Mouse (Mus musculus) gastrocnemius, postnatal 10 days (tissue): Measurements from ENCODE around the gene Fam83f. TPM values are rescaled to one million over a fixed set of nuclear protein-coding genes. Genes with fewer than 3 reads are reported as not detected.

ENCODE experiments used
- DNase-seq: peaks from one replicate; pipeline ENCODE4 v3.0.0; 2021; ENCODE audit warnings: mixed read lengths
- microRNA-seq, 2 experiments: library from miRNA; unstranded; fragments of <30 nt; microRNA quantifications; one replicate each; pipeline ENCODE4 v1.2.0; 2021
- total RNA-seq, 2 experiments: library from RNA; stranded (reverse); gene quantifications; 2 replicates each; pipeline ENCODE4 v1.2.3; 2021

Fam83f gene
- total RNA-seq, 2 experiments from 2014 or later, result 0.47 to 0.49 TPM

- DNase-seq, result no peak
Measured at GRCm38 (mm10) chr15:80741836-80742235, 70.2 kb downstream of the Fam83f start.

DNA sequence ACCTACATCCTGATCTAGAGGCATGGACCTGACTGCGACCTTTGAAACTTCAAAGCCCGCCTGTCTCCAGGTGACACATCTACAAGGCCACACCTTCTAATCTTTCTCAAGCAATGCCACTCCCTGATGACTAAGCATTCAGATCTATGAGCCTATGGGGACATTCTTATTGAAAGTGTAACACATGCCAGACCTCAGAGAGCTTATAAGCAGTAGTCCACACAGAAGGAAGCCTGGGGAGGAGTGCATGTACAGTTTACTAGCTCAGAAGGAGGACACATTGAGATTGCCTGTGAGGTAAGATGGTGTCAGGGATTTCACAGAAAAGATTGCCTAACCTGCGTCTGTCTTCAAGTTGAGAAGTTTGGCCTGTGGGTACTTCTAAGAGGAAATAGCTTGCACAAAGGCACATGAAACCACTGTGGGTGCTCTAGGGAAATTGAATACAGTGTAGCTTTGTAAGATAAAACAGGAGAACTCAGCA is 71.4 kb downstream of the Fam83f start:
- DNase-seq, result no peak

DNA sequence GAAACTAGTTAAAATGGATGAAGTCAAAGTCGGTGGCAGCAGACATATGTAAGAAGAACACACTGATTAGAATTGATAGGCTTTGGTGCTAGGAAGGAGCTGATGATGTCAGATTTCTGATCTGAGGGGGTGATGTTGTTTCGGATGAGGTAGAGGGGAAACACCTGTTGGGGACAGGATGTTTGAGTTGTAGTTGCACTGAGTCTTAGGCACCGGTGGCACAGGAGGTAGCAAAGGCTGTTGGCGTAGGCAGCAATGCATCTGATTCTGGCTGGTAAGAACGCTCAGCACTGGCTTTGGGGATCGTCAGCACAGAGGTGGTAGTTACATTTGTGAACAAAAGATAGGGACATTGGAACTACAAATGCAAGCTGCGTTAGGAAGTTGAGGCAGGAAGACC is 72.0 kb downstream of the Fam83f start:
- DNase-seq, result no peak

DNA sequence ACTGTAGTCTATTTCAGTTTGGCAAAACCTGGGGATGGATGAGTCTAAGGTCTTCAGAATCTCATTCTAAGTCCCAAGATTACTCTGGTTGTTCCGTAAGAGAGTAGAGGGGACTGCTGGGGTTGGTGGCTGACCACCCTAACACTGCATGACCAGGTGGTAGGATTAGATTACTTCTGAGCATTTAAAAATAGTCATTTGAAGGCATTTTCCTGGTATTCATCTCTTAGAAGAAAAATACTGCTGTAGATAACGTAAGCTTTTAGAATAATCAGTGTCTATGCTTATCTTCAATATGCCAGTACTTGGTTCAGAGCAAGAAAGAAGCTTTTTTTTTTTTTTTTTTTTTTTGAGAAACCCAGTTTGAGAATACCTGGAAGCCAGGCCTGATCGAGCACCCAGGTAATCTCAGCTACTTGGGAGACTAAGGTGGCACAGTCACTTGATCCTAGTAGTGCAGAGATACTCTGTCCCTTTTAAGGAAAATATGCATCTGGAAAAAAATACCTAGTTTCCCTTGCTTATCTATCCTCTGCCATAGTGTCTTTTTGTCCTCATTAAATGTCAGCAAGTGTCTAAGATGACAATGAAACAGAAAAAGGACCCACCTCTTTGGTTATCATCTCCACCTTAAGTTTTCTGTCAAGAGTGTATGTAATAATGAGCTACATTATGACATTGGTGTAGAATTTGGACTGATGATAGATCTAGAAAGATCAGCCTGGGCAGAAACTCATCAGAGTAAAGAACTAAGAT is 73.2 kb downstream of the Fam83f start:
- no peak for DNase-seq

- DNase-seq, result no peak
Measured at GRCm38 (mm10) chr15:80748979-80749378, 77.3 kb downstream of the Fam83f start.

Small RNAs within 50 kb of the gene (microRNA-seq; reads per million reads assigned to microRNA genes)
- 0 reads per million in 2 experiments for gene Mir6957

Other genes with a start within 250 kb of the Fam83f start
- gene Enthd1, start 106.7 kb upstream of the Fam83f start, total RNA-seq, result not detected
- under 1 TPM; 0.40 to 0.54 TPM for gene Grap2, start 99.3 kb upstream of the Fam83f start, total RNA-seq
- gene Tnrc6b, start 39.5 kb downstream of the Fam83f start, total RNA-seq, result 10 to 100 TPM; 51.5 to 68.8 TPM